Mouse (Mus musculus) forebrain, embryonic 10.5 days (tissue): ENCODE measurements at regions not wholly inside any gene's neighbourhood (a gene's known extent, or its start where the extent isn't known, plus 50 kb on each side); places are given as distances from the start of the nearest gene placed in this dataset.

Experiments
- DNase-seq: peaks from one replicate; pipeline ENCODE4 v3.0.0-alpha.2; 2017; ENCODE audit warnings: low spot score; ENCODE audit errors: extremely low spot score
- H3K27ac ChIP-seq: fragments of 300-500 bp; sonication (generic); 2 replicates; pipeline ENCODE4 v1.5.1; 2016; ENCODE audit warnings: mild to moderate bottlenecking
- H3K27me3 ChIP-seq: fragments of 300-500 bp; sonication (generic); 2 replicates; pipeline ENCODE4 v1.6.1; 2016; ENCODE audit warnings: mild to moderate bottlenecking; ENCODE audit not compliant: poor library complexity, severe bottlenecking
- H3K36me3 ChIP-seq: fragments of 300-500 bp; sonication (generic); replicated peaks from 2 replicates; pipeline ENCODE4 v1.6.1; 2016; ENCODE audit warnings: mild to moderate bottlenecking, moderate library complexity
- H3K4me1 ChIP-seq: fragments of 300-500 bp; sonication (generic); 2 replicates; pipeline ENCODE4 v1.6.1; 2016
- H3K4me3 ChIP-seq: fragments of 300-500 bp; sonication (generic); 2 replicates; pipeline ENCODE4 v1.5.1; 2016; ENCODE audit warnings: mild to moderate bottlenecking, moderate library complexity
- H3K9me3 ChIP-seq: fragments of 300-500 bp; sonication (generic); 2 replicates; pipeline ENCODE4 v1.6.1; 2016; ENCODE audit warnings: mild to moderate bottlenecking, moderate library complexity
- WGBS: fragments of 180-500 bp; shearing (Covaris S2); methylation state at CpG from one replicate; pipeline ENCODE4 v1.1.7; 2016; 5-methylcytosine and 5-hydroxymethylcytosine counted together

- no peaks in the 10 kb centered on the region for H3K27me3 ChIP-seq
- no peak overlapping the region for H3K4me3 ChIP-seq
- H3K27ac ChIP-seq: no peak overlapping the region
- no peaks in the 10 kb centered on the region for H3K4me1 ChIP-seq
- DNase-seq: no peak
- no peaks in the 10 kb centered on the region for H3K9me3 ChIP-seq
- no peaks in the 10 kb centered on the region for H3K36me3 ChIP-seq
Measured at GRCm38 (mm10) chr2:101083813-101084212, 540.7 kb upstream of the Rag2 start.

- DNase-seq: no peak
- Histone ChIP-seq H3K9me3 (no peaks in the 10 kb centered on the region), H3K27ac (no peak overlapping the region), H3K4me3 (no peak overlapping the region), H3K27me3 (no peaks in the 10 kb centered on the region), H3K4me1 (no peaks in the 10 kb centered on the region), H3K36me3 (no peaks in the 10 kb centered on the region)
- 86% methylated on average over 1 of the region's 1 CpGs for WGBS
Measured at GRCm38 (mm10) chr2:101084648-101085047, 539.9 kb upstream of the Rag2 start.

DNA sequence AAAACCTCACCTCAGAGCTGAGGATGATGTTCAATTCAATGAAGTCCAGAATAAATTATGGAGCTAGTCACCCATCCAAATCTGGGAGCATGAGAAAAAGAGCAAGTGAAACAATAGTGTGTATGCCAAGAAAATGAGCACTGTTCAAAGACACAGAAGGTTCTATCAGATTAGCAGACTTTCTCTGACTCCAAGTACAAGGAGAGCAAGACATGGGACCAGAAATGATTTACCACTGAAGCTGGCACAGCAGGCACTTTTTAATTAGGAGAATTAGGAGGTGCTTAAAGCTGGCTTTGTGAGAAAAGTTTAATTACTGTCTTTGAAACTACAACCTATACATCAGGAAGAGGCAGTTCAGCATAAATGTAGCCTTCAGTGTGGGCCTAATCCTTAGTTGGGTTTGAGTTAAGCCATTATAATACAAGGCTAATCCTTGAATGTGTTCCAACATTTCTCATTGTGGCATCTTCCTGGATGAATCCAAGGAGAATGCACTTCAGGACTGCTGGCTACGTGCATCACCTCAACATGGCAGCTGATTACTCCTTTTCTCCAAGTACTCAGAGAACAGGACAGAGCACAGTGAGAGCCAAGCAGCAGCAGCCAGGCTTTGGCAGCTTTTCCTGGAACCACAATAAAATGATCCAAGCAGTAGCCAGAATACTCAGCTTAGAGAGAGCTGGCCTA is 517.2 kb upstream of the Rag2 start:
- Histone ChIP-seq H3K9me3 (no peaks in the 10 kb centered on the region), H3K27me3 (peaks cover 10% of the 10 kb centered on the region), H3K4me3 (no peak overlapping the region), H3K36me3 (no peaks in the 10 kb centered on the region), H3K4me1 (peaks cover 7% of the 10 kb centered on the region; the same call in 1 of the 2 replicates), H3K27ac (no peak overlapping the region)
- 12% methylated on average over 1 of the region's 1 CpGs for WGBS
- no peak for DNase-seq

GRCm38 (mm10) chr2:101136867-101137266 is 487.7 kb upstream of the Rag2 start:
- Histone ChIP-seq H3K36me3 (no peaks in the 10 kb centered on the region), H3K27ac (no peak overlapping the region), H3K4me1 (no peaks in the 10 kb centered on the region), H3K4me3 (no peak overlapping the region), H3K27me3 (no peaks in the 10 kb centered on the region), H3K9me3 (no peaks in the 10 kb centered on the region)
- 28% methylated on average over 1 of the region's 1 CpGs for WGBS
- DNase-seq: no peak

- Histone ChIP-seq H3K9me3 (no peaks in the 10 kb centered on the region), H3K4me3 (no peak overlapping the region), H3K36me3 (no peaks in the 10 kb centered on the region), H3K27ac (no peak overlapping the region), H3K4me1 (no peaks in the 10 kb centered on the region), H3K27me3 (no peaks in the 10 kb centered on the region)
- 98% methylated on average over 1 of the region's 1 CpGs for WGBS
- DNase-seq: no peak
Measured at GRCm38 (mm10) chr2:101139931-101140330, 484.6 kb upstream of the Rag2 start.

GRCm38 (mm10) chr2:101156755-101157271 is 467.7 kb upstream of the Rag2 start:
- Histone ChIP-seq H3K27me3 (no peaks in the 10 kb centered on the region), H3K4me3 (no peak overlapping the region), H3K9me3 (no peaks in the 10 kb centered on the region), H3K4me1 (peaks cover 10% of the 10 kb centered on the region), H3K36me3 (no peaks in the 10 kb centered on the region), H3K27ac (0 out of 2 replicates have a peak overlapping the region, but pooled peaks have one; percentile 25)
- no peak for DNase-seq
- 65% methylated on average over 5 of the region's 5 CpGs for WGBS

DNA sequence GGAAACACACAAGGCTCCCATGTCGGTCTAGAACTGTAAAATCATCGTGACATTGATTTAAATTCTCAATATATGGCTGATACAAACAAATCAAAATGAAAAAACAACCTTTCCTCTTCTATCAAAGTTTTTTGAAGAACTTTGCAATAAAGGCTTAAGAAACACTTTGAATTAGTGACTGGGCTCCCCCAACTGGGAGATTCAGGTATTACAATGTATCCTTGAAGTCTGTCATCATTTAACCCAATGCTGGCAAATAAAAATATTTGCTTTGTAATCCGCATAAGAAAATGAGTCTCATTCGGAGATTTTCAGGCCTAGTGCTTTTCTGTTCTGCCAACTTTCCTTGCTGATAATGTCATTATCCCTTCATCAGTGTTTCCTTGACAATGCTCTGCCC is 465.2 kb upstream of the Rag2 start:
- Histone ChIP-seq H3K36me3 (no peaks in the 10 kb centered on the region), H3K27ac (no peak overlapping the region), H3K4me3 (no peak overlapping the region), H3K4me1 (peaks cover 10% of the 10 kb centered on the region), H3K27me3 (no peaks in the 10 kb centered on the region), H3K9me3 (no peaks in the 10 kb centered on the region)
- DNase-seq: no peak
- 45% methylated on average over 4 of the region's 4 CpGs for WGBS

DNA sequence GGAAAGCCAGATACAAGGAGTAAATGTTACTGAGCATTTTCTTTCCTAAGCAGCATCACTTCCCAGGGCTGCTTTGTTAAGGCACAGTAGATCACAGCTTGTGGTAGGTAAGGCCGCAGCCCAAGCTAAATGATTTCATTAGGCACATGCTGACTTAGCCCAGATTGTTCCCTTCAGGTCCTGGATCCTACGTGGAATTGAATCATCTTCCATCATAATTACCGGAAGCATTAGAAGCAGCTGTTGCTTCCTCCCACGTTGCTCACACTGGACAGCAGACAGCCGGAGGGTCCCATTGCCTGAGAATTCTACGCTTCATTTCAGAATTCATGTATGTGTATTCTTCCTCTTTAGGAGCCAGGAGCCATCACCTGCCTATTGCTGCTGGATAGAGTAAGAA is 458.6 kb upstream of the Rag2 start:
- Histone ChIP-seq H3K9me3 (no peaks in the 10 kb centered on the region), H3K27ac (no peak overlapping the region), H3K4me1 (no peaks in the 10 kb centered on the region), H3K27me3 (peaks cover 59% of the 10 kb centered on the region), H3K4me3 (no peak overlapping the region), H3K36me3 (no peaks in the 10 kb centered on the region)
- WGBS: 68% methylated on average over 6 of the region's 6 CpGs
- DNase-seq: no peak

- no peak overlapping the region for H3K4me3 ChIP-seq
- peaks cover 87% of the 10 kb centered on the region for H3K27me3 ChIP-seq
- WGBS: 16% methylated on average over 6 of the region's 6 CpGs
Measured at GRCm38 (mm10) chr2:101172806-101173205, 451.7 kb upstream of the Rag2 start.

GRCm38 (mm10) chr2:101175124-101175523 is 449.4 kb upstream of the Rag2 start:
- H3K36me3 ChIP-seq: no peaks in the 10 kb centered on the region
- H3K9me3 ChIP-seq: no peaks in the 10 kb centered on the region
- H3K27ac ChIP-seq: no peak overlapping the region
- H3K4me1 ChIP-seq: peaks cover 35% of the 10 kb centered on the region
- no peak for DNase-seq
- 82% methylated on average over 3 of the region's 3 CpGs for WGBS
- no peak overlapping the region for H3K4me3 ChIP-seq
- H3K27me3 ChIP-seq: peaks cover 71% of the 10 kb centered on the region

More at GRCm38 (mm10) chr2:101172806-101173205, 451.7 kb upstream of the Rag2 start:
- Histone ChIP-seq H3K36me3 (no peaks in the 10 kb centered on the region), H3K4me1 (peaks cover 35% of the 10 kb centered on the region), H3K27ac (0 out of 2 replicates have a peak overlapping the region, but pooled peaks have one; percentile 59), H3K9me3 (no peaks in the 10 kb centered on the region)
- peak; percentile 76 for DNase-seq

- Histone ChIP-seq H3K4me1 (no peaks in the 10 kb centered on the region), H3K4me3 (no peak overlapping the region)
- 87% methylated on average over 3 of the region's 3 CpGs for WGBS
Measured at GRCm38 (mm10) chr2:101206637-101207036, 417.9 kb upstream of the Rag2 start.

DNA sequence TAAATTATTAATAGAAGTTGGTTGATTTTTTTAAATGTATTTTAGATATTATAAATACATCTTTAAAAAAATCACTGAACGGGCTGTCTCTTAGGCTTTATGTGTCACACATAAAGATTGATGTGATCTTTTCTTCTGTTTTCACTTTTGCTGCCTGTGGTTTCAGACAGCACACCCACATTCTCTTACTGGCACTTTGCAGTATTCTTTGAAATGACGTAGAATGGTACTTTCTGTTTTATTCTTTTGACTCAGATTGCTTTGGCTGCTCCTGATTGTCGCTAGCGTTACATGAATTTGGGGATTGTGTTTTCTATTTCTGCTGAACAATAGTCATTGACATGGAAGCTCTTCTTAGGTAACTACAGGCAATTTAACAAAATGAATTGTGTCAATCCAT is 415.4 kb upstream of the Rag2 start:
- no peaks in the 10 kb centered on the region for H3K4me1 ChIP-seq
- H3K4me3 ChIP-seq: no peak overlapping the region
- no peaks in the 10 kb centered on the region for H3K27me3 ChIP-seq
- no peak overlapping the region for H3K27ac ChIP-seq
- WGBS: 87% methylated on average over 4 of the region's 4 CpGs
- no peaks in the 10 kb centered on the region for H3K9me3 ChIP-seq
- no peaks in the 10 kb centered on the region for H3K36me3 ChIP-seq
- no peak for DNase-seq

More at GRCm38 (mm10) chr2:101206637-101207036, 417.9 kb upstream of the Rag2 start:
- DNase-seq: no peak
- Histone ChIP-seq H3K9me3 (no peaks in the 10 kb centered on the region), H3K27me3 (no peaks in the 10 kb centered on the region), H3K36me3 (no peaks in the 10 kb centered on the region), H3K27ac (no peak overlapping the region)

GRCm38 (mm10) chr2:101220759-101221158 is 403.8 kb upstream of the Rag2 start:
- Histone ChIP-seq H3K4me1 (no peaks in the 10 kb centered on the region), H3K27ac (no peak overlapping the region), H3K9me3 (no peaks in the 10 kb centered on the region), H3K4me3 (no peak overlapping the region), H3K27me3 (no peaks in the 10 kb centered on the region), H3K36me3 (no peaks in the 10 kb centered on the region)
- no peak for DNase-seq
